Mouse (Mus musculus) left cerebral cortex, adult 2 months (tissue): ENCODE measurements at regions not wholly inside any gene's neighbourhood (a gene's known extent, or its start where the extent isn't known, plus 50 kb on each side); places are given as distances from the start of the nearest gene placed in this dataset.
"Not testable (repeated sequence)": the region's sequence is repeated elsewhere in the genome, so short reads cannot be mapped to it uniquely, and the experiment has no call there.

Experiments used
- DNase-seq, 2 experiments: peaks; one replicate each; pipeline ENCODE4 v3.0.0; 2021 to 2022; ENCODE audit warnings: low spot score in 2 of 2, mixed read lengths in 1 of 2; ENCODE audit errors: extremely low spot score in 1 of 2
- H3K27ac ChIP-seq: fragments of 200-600 bp; 2 replicates; pipeline ENCODE4 v1.8.1; 2022
- H3K4me3 ChIP-seq: fragments of 200-600 bp; 2 replicates; pipeline ENCODE4 v1.8.1; 2022
- CTCF ChIP-seq: fragments of 200-600 bp; IDR thresholded peaks from 2 replicates; pipeline ENCODE4 v1.8.1; 2022; ENCODE audit warnings: antibody characterized with exemption, mild to moderate bottlenecking, moderate library complexity
- intact Hi-C: fragments of 180-260 bp; cut with DNase I; formaldehyde crosslinking; loops from one replicate; pipeline ENCODE4 v1.15.1; 2025

DNA sequence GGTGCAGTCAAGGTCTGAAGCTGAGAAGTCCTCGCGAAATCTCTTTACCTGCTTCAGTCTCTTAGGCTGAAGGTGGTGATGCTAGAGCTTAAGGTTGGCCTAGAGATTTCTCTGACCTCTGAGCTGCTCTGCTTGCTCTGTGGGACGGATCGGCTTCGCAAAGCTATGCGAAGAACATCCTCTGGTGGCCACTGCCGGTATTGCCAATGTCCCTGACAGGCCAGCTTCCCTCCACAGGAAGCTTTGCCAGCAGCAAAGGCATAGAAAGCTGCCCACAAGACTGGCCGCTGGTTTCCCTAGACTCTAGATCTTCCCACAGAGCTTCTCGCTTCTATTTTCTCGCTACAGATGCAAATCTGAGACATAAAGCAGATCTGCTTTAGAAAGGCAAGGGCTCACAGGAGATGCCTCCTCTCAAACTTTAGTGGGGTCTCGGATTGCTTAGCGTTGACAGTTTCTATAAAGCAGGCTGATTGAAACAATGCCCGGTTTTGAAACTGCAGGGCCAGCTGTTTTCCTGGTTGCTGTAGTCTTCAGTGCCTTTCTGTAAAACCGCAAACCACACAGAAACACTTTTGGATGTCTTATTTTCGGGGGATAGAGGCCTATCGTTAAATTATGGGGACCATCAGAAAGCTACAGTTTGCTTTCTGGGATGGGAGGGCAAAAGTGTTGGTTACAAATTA is 153.7 kb downstream of the Car8 start:
- no peak overlapping the region for H3K27ac ChIP-seq
- no peak overlapping the region for H3K4me3 ChIP-seq
- DNase-seq: peak; percentile 71 to 84
- TF ChIP-seq CTCF: peak; percentile 91
- intact Hi-C loops: loop anchor here (2.0 to 5.0 kb wide), 3 partner anchors 96 to 1523 kb away; no protein-coding TSS in a partner anchor

DNA sequence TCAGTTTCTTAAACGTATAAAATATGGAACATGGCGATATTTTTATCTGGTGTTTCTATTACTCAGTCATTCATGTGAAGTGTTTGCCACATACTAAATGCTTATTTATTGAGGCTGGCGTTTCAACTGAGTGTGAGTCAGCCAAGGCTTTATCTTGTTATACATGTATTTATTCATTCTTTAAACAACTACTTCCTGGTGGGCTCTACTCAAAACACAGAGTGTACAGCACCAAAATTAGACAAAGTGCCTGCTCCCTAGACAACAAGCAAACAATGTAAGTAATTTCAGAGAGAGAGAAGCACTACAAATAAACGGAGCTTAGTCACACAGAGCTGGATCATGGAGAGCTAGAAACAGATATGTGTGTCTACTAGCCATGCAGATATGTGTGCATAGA is 159.5 kb downstream of the Car8 start:
- no peak for TF ChIP-seq CTCF
- no peak overlapping the region for H3K27ac ChIP-seq
- H3K4me3 ChIP-seq: no peak overlapping the region
- intact Hi-C loops: no loop called here
- DNase-seq: no peak

- no peak for TF ChIP-seq CTCF
- Histone ChIP-seq H3K27ac (no peak overlapping the region), H3K4me3 (no peak overlapping the region)
- intact Hi-C loops: no loop called here
- DNase-seq: no peak
These were observed 165.8 kb downstream of the Car8 start for GRCm38 (mm10) chr4:8072989-8073573.

GRCm38 (mm10) chr4:8070693-8071092 is 168.1 kb downstream of the Car8 start:
- H3K27ac ChIP-seq, intact Hi-C loops, H3K4me3 ChIP-seq, DNase-seq: not testable (repeated sequence)

GRCm38 (mm10) chr4:8068086-8068485 is 170.8 kb downstream of the Car8 start:
- intact Hi-C loops: no loop called here
- no peak for TF ChIP-seq CTCF

DNA sequence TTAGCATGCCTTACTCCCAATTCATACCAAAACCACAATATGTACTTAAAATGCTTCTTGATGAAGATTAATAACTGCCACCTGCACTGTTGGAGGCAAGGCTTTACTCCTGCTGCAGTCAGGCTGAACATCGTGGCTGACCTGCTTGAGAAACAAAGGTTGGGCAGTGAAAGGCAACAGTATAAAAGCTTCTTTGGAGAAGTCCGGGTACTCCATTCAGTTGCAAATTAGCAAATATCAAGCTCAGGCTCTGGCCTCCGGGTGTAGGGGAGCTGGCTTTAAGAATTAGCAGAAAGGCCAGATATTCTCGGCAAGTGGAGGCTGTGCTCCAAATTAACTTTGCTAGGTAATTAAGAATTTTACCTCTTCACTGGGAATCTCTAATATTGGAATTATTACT is 197.1 kb downstream of the Car8 start:
- no peak for DNase-seq
- no peak for TF ChIP-seq CTCF
- H3K27ac ChIP-seq: no peak overlapping the region
- H3K4me3 ChIP-seq: no peak overlapping the region
- intact Hi-C loops: no loop called here

More at GRCm38 (mm10) chr4:8068086-8068485, 170.8 kb downstream of the Car8 start:
- no peak overlapping the region for H3K27ac ChIP-seq
- no peak for DNase-seq
- no peak overlapping the region for H3K4me3 ChIP-seq

- no peak overlapping the region for H3K4me3 ChIP-seq
- TF ChIP-seq CTCF: no peak
- DNase-seq: no peak
- no peak overlapping the region for H3K27ac ChIP-seq
- intact Hi-C loops: no loop called here
These were observed 201.0 kb downstream of the Car8 start for GRCm38 (mm10) chr4:8037863-8038262.

- H3K27ac ChIP-seq, H3K4me3 ChIP-seq, intact Hi-C loops, DNase-seq: not testable (repeated sequence)
These were observed 205.4 kb downstream of the Car8 start for GRCm38 (mm10) chr4:8033402-8033801.

- peak; percentile 90 for TF ChIP-seq CTCF
- Histone ChIP-seq H3K27ac (no peak overlapping the region), H3K4me3 (no peak overlapping the region)
- intact Hi-C loops: loop anchor here (5.0 kb wide), 1 partner anchor 1443 kb away; no protein-coding TSS in a partner anchor
- peak; percentile 28 to 36 for DNase-seq
These were observed 233.7 kb downstream of the Car8 start for GRCm38 (mm10) chr4:8005155-8005554.

- no peak for TF ChIP-seq CTCF
- no peak overlapping the region for H3K27ac ChIP-seq
- intact Hi-C loops: no loop called here
These were observed 241.3 kb downstream of the Car8 start for GRCm38 (mm10) chr4:7997575-7997953.

GRCm38 (mm10) chr4:7996923-7997574 is 241.8 kb downstream of the Car8 start:
- DNase-seq: no peak
- Histone ChIP-seq H3K4me3 (no peak overlapping the region), H3K27ac (no peak overlapping the region)
- intact Hi-C loops: no loop called here
- no peak for TF ChIP-seq CTCF

More at GRCm38 (mm10) chr4:7997575-7997953, 241.3 kb downstream of the Car8 start:
- H3K4me3 ChIP-seq: no peak overlapping the region
- DNase-seq: no peak

DNA sequence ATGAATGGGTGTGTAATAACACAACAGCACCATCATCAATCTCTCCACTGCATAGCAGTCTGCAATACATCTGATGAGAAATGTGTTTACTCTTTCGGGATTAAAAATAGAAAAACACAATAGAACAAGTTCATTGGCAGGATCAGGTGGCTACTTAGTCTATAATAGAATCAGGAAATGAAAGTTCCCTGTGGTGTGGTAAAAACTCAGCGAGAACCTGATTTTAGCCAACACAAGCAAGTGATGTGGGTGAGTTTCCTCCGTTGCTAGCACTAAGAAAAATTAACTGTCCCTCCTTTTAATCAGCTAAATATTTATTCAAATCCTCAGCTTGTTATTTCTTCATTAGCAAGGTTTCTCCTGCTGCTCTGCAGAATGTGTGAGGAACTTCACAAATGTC is 245.9 kb downstream of the Car8 start:
- no peak overlapping the region for H3K27ac ChIP-seq
- no peak for TF ChIP-seq CTCF
- intact Hi-C loops: no loop called here
- no peak overlapping the region for H3K4me3 ChIP-seq
- DNase-seq: no peak
